Mouse (Mus musculus) gastrocnemius, adult 8-10 months (tissue): ENCODE measurements around the gene P4ha2. TPM values are rescaled to one million over a fixed set of nuclear protein-coding genes. Genes with fewer than 3 reads are reported as not detected.

Experiments
- DNase-seq, 2 experiments: peaks; one replicate each; pipeline ENCODE4 v3.0.0; 2022; ENCODE audit warnings: low spot score in 2 of 2
- total RNA-seq, 4 experiments: library from RNA; stranded (reverse); gene quantifications; 2 replicates each; pipeline ENCODE4 v1.2.4; 2022

Gene P4ha2
- total RNA-seq, 4 experiments from 2014 or later: 28.2 to 33.7 (median 31.2) TPM

DNA sequence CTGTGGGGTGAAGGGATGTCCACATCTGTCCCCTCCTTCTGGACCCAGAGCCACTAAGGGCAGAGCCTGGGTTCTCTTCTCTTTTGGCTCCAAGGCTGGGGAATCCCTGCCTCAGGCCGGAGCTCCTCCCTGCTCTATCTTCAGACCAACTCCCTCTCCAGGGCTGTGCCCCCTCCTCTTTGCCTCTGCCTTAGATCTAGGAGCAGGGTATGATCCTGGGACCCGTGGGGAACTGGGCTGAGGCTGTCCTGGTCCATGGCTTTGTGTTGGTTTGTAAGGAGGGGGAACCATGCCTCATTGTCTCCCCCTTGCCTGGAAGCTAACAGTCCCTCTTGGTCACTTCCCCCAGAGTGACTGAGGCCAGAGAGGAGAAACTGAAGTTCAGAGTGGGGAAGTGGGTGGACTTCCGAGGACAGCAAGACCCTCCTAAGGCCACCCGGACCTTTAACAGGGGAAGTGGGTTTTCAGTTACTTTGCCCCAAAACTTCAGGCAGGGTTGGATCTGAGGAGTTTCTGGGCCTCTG lies 31.8 kb upstream of the P4ha2 start:
- DNase-seq: no peak

DNA sequence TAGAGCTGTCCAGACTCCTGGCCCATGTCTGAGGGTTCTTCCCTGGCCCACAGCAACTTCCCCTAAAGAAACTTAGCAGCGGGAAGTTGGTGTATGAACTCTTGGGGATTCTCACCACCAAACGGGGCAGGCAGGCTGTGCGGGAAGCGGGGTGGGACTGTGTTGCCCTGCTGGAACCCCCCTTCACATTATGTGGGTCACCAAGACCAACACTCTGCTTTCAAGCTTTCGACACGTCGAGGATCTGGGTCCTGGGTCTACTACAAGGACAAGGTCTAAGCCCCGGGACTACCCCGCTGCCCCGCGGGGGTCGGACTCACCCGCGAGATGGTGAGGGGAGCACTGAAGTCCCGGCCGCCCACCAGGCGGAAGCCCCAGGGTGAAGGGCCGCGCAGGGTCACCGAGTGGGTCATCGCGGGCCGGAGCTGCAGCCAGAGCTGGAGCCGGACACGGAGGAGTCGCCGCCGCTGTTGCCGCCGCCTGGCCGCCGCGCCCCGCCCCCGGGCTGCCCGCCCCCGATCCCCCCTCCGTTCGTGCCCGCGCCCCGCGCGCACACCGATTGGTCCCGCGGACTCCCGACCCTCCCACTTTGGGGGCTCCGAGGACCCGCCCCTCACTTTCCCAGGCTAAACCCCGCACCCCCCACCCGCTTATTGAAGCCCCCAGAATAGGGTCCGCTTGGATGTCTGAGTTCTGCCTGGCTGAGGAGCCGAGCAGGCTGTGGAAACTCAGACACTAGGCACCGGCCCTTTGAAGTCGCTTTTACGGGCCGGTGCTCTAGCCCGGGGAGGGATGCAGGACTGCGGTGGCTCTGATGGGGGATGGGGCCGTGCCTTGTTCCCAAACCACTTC lies 31.1 kb upstream of the P4ha2 start, which contains the start of gene Pdlim4:
Pdlim4 (minus strand) TSS at position 495 of the 852 bp plus-strand sequence.
- no peak for DNase-seq

DNA sequence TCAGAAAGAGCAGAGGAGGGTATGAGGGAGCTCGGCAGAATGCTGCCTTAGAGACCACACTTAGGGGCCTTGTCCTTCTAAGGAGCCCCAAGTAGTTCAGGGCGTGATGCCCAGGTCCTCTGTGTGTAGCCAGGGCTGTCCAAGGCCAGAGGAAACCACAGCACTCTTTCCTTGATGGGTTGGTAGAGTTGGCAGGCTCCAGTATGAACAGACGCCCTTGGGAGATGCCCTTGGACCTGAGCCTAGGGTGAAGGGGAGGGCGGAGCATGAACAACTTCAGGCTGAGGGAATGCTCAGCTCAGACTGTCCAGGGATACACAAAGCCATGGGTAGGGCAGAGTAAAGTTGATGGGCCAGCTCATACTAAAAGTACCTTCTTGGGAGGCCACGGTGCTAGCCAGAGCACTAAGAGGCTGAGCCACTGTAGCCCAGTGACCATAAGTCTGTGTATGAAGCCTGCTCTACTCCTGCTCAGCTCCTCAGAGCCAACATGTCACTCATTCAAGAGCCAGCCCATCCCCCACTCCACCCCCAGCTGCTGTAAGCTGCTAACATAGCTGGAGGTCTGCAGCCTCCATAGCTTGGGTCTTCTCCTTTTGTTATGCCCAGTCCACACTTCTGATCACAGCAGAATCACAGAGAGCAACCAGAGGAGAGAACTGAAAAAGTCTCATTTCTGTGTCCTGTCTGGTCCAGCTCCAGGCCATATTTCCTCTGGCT lies 28.0 kb upstream of the P4ha2 start:
- DNase-seq: peak in 1 of 2 experiments; percentile 26

DNA sequence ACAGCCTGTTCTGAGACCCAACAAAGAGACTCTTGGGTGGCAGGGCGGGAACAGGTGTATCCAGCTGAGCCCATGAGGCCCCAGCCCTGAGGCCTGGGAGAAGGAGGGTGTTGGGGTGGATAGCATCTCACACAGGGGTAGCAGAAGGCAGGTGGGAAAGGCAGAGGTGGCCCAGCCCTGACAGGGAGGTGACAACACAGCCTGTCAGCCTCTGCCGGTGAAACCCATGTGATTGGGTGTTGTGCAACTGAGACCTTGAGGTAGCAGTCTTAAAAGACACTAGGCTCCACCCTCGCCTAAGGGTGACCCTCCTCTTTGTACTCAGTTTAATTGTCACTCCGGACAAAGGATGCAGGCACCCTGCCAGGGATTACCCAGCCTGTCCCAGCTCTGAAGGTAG lies 26.6 kb upstream of the P4ha2 start:
- DNase-seq: peak in 1 of 2 experiments; percentile 2

DNA sequence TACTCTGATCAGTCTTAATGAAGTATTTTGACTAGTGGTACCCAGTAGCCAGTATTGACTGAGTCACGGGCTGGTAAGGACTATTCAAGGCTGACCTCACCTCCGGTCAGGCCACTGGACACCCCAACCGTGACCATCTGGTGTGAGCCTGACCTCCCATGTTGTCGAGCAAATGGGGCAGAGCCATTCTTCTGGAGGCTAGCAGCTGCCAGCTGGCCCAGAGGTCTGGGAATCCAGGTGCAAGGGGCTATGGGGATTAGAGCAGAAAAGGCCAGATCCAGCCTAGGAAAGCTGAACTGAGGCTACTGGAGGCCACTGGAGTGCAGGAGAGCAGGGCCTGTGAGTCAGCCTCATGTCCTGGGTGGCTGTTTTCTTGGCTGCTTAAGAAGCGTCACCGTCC lies 24.5 kb upstream of the P4ha2 start:
- peak in 1 of 2 experiments; percentile 59 for DNase-seq

DNA sequence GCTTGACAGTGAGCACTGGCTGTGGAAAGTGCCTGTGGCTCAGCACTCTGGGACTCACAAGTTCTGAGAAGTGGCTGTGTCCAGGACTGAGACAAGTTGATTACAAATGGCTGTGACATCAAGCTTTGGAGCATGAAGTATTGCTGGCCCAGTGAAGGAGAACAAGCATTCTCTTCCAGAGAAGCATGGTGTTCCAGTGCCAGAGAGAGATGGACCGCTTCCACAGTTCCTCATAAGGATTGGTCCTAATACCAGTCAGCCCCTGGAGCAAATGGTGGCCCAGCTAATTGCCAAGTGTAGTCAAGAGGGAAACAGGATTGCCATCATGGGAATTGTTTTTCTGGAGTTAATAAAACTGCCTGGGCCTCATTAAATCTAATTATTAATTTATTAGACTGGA lies 23.8 kb upstream of the P4ha2 start:
- peak in 1 of 2 experiments; percentile 32 for DNase-seq

DNA sequence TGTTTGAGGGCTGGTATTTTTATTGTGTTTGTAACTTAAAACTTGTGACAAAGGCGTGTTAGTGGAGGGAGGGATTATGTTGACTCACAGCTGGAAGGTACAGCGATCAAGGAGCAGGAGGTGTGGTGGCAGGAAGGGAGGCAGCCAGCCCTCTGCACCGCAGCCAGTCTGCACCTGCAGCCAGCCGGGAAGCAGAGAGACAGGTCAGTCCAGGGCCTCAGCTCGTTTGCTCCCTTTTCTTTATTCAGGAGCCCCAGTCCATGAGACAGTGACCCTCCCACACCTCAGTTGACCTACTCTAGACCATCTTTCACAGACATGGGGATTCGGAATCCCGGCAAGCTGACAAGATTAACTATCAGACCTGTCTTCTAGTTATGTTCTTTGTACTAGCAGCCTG lies 19.5 kb upstream of the P4ha2 start:
- DNase-seq: no peak

DNA sequence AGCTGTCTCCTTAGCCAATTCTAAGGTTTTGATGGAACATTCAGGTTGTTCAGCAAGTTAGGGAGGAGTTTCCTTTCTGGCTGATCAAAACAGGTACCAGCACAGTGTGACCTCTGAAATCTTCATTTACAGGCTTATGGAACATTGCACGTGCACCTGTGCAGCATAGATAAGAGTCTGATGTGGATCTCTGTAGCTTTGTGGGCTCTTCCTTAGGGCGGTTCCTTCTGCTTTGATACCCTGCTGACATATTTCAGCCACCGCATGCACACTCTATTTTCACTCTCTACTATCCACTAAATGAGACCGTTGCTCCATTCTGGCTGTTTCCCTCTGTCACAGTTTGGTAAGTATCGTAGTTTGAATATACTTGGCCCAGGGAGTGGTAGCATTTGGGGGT lies 17.2 kb upstream of the P4ha2 start:
- no peak for DNase-seq

DNA sequence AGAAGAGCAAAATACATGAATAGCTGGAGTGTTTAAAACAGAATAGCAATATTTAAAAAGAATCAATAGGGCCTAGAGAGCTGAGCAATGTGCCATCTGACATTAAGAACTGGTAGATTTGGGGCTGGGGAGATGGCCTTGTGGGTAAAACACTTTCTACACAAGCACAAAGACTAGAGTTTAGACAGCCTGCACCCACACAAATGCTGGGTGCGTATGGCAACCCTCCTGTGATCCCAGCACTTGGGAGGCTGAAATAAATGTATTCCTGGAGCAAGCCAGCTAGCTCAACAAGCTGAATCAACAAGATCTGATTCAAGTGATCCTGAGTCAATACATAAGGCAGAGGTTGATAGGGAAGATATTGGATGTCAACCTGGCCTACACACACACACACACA lies 14.9 kb upstream of the P4ha2 start:
- no peak for DNase-seq

DNA sequence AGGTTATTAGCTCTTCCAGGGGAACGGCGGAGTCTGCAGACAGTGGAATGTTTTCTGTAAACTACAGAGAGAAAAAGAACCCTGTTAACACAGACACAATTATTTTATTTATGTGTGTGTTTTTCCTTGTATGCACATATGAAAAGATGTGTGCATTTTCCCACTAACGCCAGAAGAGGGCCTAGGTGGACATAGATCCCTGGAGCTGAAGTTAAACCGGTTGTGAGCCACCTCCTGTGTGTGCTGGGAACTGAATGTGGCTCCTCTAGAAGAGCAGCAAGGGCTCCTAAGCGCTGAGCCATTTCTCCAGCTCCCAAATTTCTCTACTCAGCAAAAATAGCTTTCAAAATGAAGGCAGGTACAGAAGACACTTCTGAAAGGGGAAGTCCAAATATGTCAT lies 14.1 kb upstream of the P4ha2 start:
- DNase-seq: no peak

DNA sequence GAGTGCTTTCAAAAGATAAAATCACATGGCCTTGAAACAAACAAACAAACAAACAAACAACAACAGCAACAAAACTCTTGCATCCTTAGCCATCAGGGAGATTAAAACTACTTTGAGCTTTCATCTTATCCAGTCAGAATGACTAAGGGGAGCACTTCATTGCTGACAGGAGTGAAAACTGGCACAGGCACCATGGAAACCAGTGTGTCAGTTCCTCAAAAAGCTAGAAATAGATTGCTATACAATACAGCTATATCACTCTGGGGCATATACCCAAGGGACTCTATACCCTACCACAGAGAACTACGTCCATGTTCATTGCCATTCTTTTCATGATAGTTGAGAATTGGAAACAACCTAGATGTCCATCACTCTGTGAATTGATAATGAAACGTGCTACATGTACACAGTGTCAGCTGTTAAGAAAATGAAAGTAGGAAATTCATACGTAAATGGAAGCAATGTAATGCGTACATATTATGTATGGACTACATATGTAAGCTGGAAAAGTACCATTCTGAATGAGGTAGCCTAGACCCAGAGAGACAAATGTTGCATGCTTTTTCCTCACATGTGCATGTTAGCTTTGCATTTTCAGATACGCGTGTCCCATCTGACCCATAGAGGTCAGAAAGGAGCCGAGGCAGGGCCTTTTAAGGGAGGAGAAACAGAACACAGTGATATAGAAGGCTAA lies 11.5 kb upstream of the P4ha2 start:
- DNase-seq: no peak

DNA sequence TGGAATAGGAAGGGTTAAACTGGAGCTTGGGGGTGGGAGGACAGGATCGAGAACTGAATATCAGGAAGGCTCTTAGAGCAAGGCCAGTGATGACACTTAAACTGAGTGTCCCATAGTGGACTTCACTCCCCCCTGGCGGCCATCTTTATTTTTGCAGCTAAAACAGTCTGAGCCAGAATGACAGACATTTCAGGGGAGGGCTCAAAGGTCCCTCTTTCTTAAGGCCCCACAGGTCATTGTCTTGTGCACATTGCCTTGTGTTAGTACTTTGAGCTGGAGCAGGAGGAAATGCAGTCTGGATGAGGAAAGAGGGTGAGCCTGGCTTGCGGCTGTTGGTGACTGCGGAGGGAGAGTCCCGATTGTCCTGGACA lies 11.0 kb upstream of the P4ha2 start:
- DNase-seq: peak; percentile 65 to 81

DNA sequence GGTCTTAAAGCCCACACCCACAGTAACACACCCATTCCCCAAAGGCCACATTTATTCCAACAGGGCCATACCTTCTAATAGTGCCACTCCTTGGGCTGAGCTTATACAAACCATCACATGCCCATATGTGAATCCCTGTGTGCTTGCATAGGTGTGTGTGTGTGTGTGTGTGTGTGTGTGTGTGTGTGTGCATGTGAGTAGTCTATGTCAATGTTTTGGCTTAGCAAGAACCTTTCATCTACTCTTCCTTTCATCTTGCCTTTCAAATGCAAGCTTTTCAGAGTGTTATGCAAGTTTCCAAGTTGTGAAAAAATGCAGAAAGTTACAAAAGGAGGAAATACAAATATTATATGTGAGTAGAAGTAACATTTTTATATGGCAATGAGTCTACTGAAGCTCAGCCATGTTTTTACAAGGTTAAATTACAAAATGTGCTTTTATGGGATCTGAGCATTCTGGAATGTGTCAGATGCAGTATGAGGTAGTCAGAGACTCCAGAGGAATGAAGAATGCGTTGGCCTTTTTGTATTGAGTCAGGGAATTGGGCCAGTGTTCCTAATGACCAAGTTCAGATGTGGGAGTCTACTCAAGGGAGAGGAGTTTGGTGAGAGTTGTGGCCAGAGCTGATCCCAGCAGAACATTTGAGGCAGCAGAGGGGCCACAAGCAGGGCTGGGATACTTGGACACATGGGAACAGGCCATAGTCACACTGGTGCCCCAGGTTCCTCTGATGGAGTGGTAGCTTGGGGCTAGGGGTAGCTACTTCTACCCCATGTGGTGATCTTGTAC lies 9.6 kb upstream of the P4ha2 start:
- peak in 1 of 2 experiments; percentile 2 for DNase-seq

DNA sequence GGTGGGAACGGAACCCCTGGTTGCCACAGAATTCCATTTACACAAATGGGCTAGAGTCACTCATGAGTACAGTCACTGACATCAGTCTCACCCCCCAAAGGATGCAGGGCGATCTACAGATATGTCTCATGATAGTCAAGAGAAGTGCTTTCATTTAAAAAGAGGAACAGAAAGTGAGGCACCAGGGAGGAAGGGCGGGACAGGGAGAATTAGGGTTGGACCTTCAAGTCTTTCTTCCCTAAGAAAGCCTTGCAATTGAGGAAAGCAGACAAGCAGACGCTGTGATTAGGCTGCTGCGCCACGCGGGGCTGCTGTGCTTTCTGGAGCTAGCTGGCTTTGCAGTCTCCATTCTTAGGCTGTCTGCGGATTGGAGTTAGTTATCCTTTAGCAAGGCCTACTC lies 8.2 kb upstream of the P4ha2 start:
- peak in 1 of 2 experiments; percentile 6 for DNase-seq

DNA sequence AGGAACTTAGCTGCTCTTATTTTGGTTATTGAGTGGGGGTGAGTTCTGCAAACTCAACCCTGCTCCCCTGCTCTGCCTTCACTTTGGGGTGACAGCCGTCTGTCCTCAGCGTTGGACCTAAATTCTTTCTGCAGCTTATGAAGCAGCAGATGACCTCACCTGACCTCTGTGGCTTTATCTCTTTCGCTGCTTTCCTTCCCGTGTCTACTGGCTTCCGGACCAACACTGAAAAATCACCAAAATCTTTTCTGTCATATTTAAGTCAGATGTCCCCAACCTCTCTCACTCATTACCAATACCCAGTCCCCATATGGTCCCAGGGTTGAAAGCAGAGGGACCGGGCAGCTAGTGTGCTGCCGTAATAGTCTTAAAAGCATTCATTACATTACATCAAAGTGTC lies 7.7 kb upstream of the P4ha2 start:
- DNase-seq: no peak

DNA sequence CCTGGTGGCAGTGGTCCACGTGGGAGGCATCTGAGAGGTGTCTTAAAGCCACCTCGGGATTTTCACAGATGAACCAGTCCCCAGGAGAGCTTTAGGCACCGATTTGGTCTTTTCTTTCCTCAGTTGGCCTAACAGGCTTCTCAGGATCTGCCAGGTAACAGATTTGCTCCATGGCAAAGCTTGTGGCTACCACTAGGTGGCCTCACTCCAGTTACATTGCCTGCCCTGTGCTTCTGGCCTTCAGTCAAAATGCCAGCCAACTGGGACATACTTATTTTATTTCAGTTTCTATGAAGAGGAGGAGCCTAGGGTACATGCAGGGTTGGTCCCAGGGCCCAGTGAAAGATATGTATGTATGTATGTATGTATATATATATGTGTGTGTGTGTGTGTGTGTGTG lies 6.9 kb upstream of the P4ha2 start:
- peak; percentile 59 to 68 for DNase-seq

DNA sequence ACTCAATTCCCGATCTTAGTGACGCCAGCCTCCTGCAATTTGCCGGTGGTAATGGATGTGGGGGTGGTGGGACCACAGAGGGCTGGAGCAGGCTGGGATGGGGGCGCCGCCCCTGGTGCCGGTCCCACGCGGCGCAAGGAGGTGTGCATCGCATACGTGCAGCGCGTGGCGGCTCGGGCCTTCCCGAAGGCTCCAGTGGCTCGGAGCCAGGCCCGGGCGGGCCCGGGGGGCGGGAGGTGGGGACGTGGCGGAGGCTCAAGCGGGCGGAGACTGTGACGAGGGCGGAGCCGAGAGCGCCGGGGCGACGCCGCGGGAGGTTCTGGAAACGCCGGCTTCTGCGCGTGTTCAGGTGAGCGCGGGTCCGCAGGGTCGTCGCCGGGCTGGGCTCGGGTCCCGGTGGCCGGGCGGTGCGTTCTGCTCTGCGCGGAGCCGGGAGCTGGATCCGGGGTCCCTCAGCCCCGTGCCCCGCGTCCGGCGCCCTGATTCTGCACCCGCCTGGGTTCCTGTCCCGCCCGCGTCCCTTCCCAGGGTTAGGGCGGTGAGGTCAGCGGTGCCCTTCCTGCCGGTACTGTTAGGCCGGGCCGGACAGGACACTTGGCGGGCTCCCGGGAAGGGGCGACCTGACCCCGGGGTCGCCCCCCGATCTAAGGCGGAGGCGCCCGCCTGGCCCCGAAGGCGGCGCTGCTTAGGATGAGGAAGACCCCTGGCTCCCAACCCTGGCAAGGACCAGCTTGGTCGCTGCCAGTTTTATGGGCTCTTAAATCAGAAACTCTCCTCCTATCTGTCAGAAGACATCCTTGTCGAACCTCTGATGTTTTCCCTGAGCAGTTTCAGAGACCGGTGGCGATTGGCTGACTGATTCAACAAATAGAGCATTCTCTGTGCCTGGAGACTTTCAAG lies 1.0 kb downstream of the P4ha2 start:
- peak; percentile 60 for DNase-seq

DNA sequence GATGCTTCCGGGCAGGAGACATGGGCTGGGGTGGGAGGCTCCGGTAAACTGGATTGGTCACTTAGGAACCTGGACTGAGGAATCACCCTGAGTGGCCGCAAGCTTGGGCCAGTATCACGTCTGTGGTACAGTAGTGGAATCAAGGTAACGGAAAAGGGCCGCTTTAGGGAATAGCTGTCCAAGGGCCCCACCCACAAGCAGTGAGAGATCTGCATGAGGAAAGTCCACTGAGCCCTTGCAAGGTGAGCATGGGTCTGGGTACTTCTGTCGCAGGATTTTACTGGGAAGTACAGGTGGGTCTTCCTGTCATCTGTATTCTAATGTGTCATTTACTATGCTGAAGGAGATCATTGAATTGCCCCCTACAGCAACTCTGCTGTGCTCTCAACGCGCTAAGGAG lies 1.8 kb downstream of the P4ha2 start:
- peak in 1 of 2 experiments; percentile 2 for DNase-seq

DNA sequence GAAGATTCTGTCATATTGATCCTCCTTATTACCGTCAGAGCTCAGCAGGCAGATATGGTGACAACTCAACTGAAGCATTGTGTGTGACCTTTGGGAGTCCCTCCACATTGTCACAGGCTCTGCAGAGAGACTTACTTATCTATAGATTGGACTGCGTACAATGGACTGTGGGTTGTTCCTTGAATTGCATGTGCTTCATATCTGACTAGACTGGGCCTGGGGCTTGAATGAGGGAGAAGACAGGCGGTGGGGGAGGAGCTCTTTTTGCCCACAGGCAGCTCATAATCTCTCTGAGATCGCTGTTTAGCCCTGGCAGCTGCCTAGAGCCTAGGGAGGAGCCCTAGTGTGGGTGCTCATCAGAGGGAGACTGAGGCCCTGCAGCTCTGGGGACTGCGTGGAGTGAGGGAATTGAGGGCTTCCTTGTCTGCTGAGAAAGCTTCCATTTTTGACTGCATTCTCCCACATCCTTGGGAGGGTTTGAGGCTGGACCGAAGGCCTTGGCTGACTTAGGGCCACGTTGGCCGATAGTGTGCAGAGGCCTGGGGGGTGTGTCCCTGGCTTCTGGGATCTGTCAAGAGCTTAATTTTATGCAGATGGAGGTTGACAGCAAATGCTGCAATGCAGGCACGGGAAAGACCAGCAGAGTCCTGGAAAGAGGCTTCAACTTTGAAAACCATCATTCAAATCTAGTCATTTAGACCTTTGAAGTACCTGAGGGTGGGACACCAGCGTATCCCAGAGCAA lies 3.0 kb downstream of the P4ha2 start:
- DNase-seq: peak in 1 of 2 experiments; percentile 9
